Mouse (Mus musculus) lung, adult 2 months (tissue): Measurements from ENCODE around the gene Ankle1.

ENCODE experiments used
- CTCF ChIP-seq: fragments of 200-500 bp; IDR thresholded peaks from 2 replicates; pipeline ENCODE4 v1.5.1; 2011; ENCODE audit warnings: mild to moderate bottlenecking, low read length, control low read depth; ENCODE audit not compliant: insufficient read depth
- POLR2A ChIP-seq: fragments of 200-500 bp; IDR thresholded peaks from 2 replicates; pipeline ENCODE4 v1.6.1; 2011; ENCODE audit warnings: low read depth, mild to moderate bottlenecking, control low read depth, low read length, borderline replicate concordance; ENCODE audit errors: extremely low read depth

- TF ChIP-seq POLR2A (no peak), CTCF (no peak)
Measured at GRCm38 (mm10) chr8:71452669-71453068, 46.9 kb downstream of the Ankle1 start.
